Mouse (Mus musculus): Measurements from ENCODE around the gene Ptgr1. TPM values are rescaled to one million over a fixed set of nuclear protein-coding genes. Genes with fewer than 3 reads are reported as not detected.

Ptgr1 gene
- polyA plus RNA-seq, 1 experiment from 2014 or later, result 25.9 TPM

GRCm38 (mm10) chr4:58944695-58945094, 42.2 kb downstream of the Ptgr1 start:
- Histone ChIP-seq H3K4me1 (ENCODE audit: control insufficient read depth, insufficient read depth, low read length) (peaks cover 6% of the 10 kb centered on the region; the same call in 1 of the 2 replicates), H3K36me3 (ENCODE audit: control insufficient read depth, insufficient read depth, low read length) (no peaks in the 10 kb centered on the region), H3K9me3 (ENCODE audit: control insufficient read depth, low read length) (no peaks in the 10 kb centered on the region), H3K9ac (ENCODE audit: low read length) (no peak overlapping the region), H3K27ac (replicated peaks; ENCODE audit: low read depth, low read length) (no peak overlapping the region), H3K4me3 (ENCODE audit: low read depth, low read length) (no peak overlapping the region), H3K27me3 (ENCODE audit: control insufficient read depth, insufficient read depth, low read length) (no peaks in the 10 kb centered on the region), H3K4me2 (ENCODE audit: low read depth, severe bottlenecking) (peak overlapping the region; percentile 77; the same call in 1 of the 2 replicates)
- DNase-seq (ENCODE audit: low spot score) (no peak), ATAC-seq (ENCODE audit: insufficient number of reproducible peaks, low FRiP score, low TSS enrichment, low read depth) (no peak)
- 62% methylated on average over 5 of the region's 5 CpGs for WGBS

GRCm38 (mm10) chr4:58944206-58944553, 42.7 kb downstream of the Ptgr1 start:
- DNase-seq (ENCODE audit: low spot score), result no peak
- H3K4me1 ChIP-seq (ENCODE audit: control insufficient read depth, insufficient read depth, low read length), result peaks cover 6% of the 10 kb centered on the region; the same call in 1 of the 2 replicates
- ATAC-seq (ENCODE audit: insufficient number of reproducible peaks, low FRiP score, low TSS enrichment, low read depth), result no peak
- no peak overlapping the region for H3K27ac ChIP-seq (replicated peaks; ENCODE audit: low read depth, low read length)
- H3K36me3 ChIP-seq (ENCODE audit: control insufficient read depth, insufficient read depth, low read length), result no peaks in the 10 kb centered on the region
- no peaks in the 10 kb centered on the region for H3K9me3 ChIP-seq (ENCODE audit: control insufficient read depth, low read length)
- H3K4me2 ChIP-seq (ENCODE audit: low read depth, severe bottlenecking), result peak overlapping the region; percentile 77
- H3K9ac ChIP-seq (ENCODE audit: low read length), result no peak overlapping the region
- H3K27me3 ChIP-seq (ENCODE audit: control insufficient read depth, insufficient read depth, low read length), result no peaks in the 10 kb centered on the region
- H3K4me3 ChIP-seq (ENCODE audit: low read depth, low read length), result peak overlapping the region; percentile 70
- WGBS, result 18% methylated on average over 6 of the region's 6 CpGs

- peak within 1 kb of the TSS; percentile 77 for H3K4me2 ChIP-seq (ENCODE audit: low read depth, severe bottlenecking)
- peak; percentile 62; the same call in 1 of the 2 replicates for ATAC-seq (ENCODE audit: insufficient number of reproducible peaks, low FRiP score, low TSS enrichment, low read depth)
- no peaks in the 10 kb centered on the region for H3K9me3 ChIP-seq (ENCODE audit: control insufficient read depth, low read length)
- peak within 1 kb of the TSS; percentile 81 for H3K9ac ChIP-seq (ENCODE audit: low read length)
- 1% methylated on average over 50 of the region's 50 CpGs for WGBS
- H3K27ac ChIP-seq (replicated peaks; ENCODE audit: low read depth, low read length), result no peak within 1 kb of the TSS
- no peaks in the 10 kb centered on the region for H3K36me3 ChIP-seq (ENCODE audit: control insufficient read depth, insufficient read depth, low read length)
- H3K4me3 ChIP-seq (ENCODE audit: low read depth, low read length), result peak within 1 kb of the TSS; percentile 70
- peaks cover 6% of the 10 kb centered on the region; the same call in 1 of the 2 replicates for H3K4me1 ChIP-seq (ENCODE audit: control insufficient read depth, insufficient read depth, low read length)
- DNase-seq (ENCODE audit: low spot score), result peak; percentile 95
- no peaks in the 10 kb centered on the region for H3K27me3 ChIP-seq (ENCODE audit: control insufficient read depth, insufficient read depth, low read length)
These were observed 43.3 kb downstream of the Ptgr1 start, which contains the start of gene Zkscan16 for GRCm38 (mm10) chr4:58943420-58944205. Zkscan16 (plus strand) TSS chr4:58943628.

- Histone ChIP-seq H3K4me3 (ENCODE audit: low read depth, low read length) (no peak overlapping the region), H3K27me3 (ENCODE audit: control insufficient read depth, insufficient read depth, low read length) (no peaks in the 10 kb centered on the region), H3K4me2 (ENCODE audit: low read depth, severe bottlenecking) (peak overlapping the region; percentile 77), H3K9ac (ENCODE audit: low read length) (peak overlapping the region; percentile 81; the same call in 1 of the 2 replicates), H3K36me3 (ENCODE audit: control insufficient read depth, insufficient read depth, low read length) (no peaks in the 10 kb centered on the region), H3K27ac (replicated peaks; ENCODE audit: low read depth, low read length) (no peak overlapping the region), H3K4me1 (ENCODE audit: control insufficient read depth, insufficient read depth, low read length) (peaks cover 6% of the 10 kb centered on the region; the same call in 1 of the 2 replicates), H3K9me3 (ENCODE audit: control insufficient read depth, low read length) (no peaks in the 10 kb centered on the region)
- no peak for DNase-seq (ENCODE audit: low spot score)
- WGBS, result 78% methylated on average over 4 of the region's 4 CpGs
- no peak for ATAC-seq (ENCODE audit: insufficient number of reproducible peaks, low FRiP score, low TSS enrichment, low read depth)
These were observed 44.0 kb downstream of the Ptgr1 start for GRCm38 (mm10) chr4:58942942-58943341.

GRCm38 (mm10) chr4:58941638-58942037, 45.3 kb downstream of the Ptgr1 start:
- H3K9me3 ChIP-seq (ENCODE audit: control insufficient read depth, low read length), result no peaks in the 10 kb centered on the region
- ATAC-seq (ENCODE audit: insufficient number of reproducible peaks, low FRiP score, low TSS enrichment, low read depth) (no peak), DNase-seq (ENCODE audit: low spot score) (no peak)
- no peak overlapping the region for H3K4me2 ChIP-seq (ENCODE audit: low read depth, severe bottlenecking)
- no peaks in the 10 kb centered on the region for H3K36me3 ChIP-seq (ENCODE audit: control insufficient read depth, insufficient read depth, low read length)
- no peak overlapping the region for H3K4me3 ChIP-seq (ENCODE audit: low read depth, low read length)
- H3K27ac ChIP-seq (replicated peaks; ENCODE audit: low read depth, low read length), result no peak overlapping the region
- H3K4me1 ChIP-seq (ENCODE audit: control insufficient read depth, insufficient read depth, low read length), result peaks cover 6% of the 10 kb centered on the region; the same call in 1 of the 2 replicates
- no peaks in the 10 kb centered on the region for H3K27me3 ChIP-seq (ENCODE audit: control insufficient read depth, insufficient read depth, low read length)
- H3K9ac ChIP-seq (ENCODE audit: low read length), result no peak overlapping the region

- Histone ChIP-seq H3K4me2 (ENCODE audit: low read depth, severe bottlenecking) (no peak overlapping the region), H3K4me1 (ENCODE audit: control insufficient read depth, insufficient read depth, low read length) (no peaks in the 10 kb centered on the region), H3K36me3 (ENCODE audit: control insufficient read depth, insufficient read depth, low read length) (no peaks in the 10 kb centered on the region), H3K4me3 (ENCODE audit: low read depth, low read length) (no peak overlapping the region), H3K9me3 (ENCODE audit: control insufficient read depth, low read length) (no peaks in the 10 kb centered on the region), H3K27me3 (ENCODE audit: control insufficient read depth, insufficient read depth, low read length) (no peaks in the 10 kb centered on the region), H3K27ac (replicated peaks; ENCODE audit: low read depth, low read length) (no peak overlapping the region), H3K9ac (ENCODE audit: low read length) (no peak overlapping the region)
- WGBS, result 80% methylated on average over 3 of the region's 3 CpGs
- DNase-seq (ENCODE audit: low spot score) (no peak), ATAC-seq (ENCODE audit: insufficient number of reproducible peaks, low FRiP score, low TSS enrichment, low read depth) (no peak)
These were observed 51.1 kb downstream of the Ptgr1 start for GRCm38 (mm10) chr4:58935846-58936245.

GRCm38 (mm10) chr4:58934746-58935476, 52.0 kb downstream of the Ptgr1 start:
- no peak overlapping the region for H3K4me2 ChIP-seq (ENCODE audit: low read depth, severe bottlenecking)
- WGBS, result 49% methylated on average over 15 of the region's 15 CpGs
- no peak for ATAC-seq (ENCODE audit: insufficient number of reproducible peaks, low FRiP score, low TSS enrichment, low read depth)
- no peaks in the 10 kb centered on the region for H3K9me3 ChIP-seq (ENCODE audit: control insufficient read depth, low read length)
- no peak overlapping the region for H3K27ac ChIP-seq (replicated peaks; ENCODE audit: low read depth, low read length)
- no peak for DNase-seq (ENCODE audit: low spot score)
- H3K4me1 ChIP-seq (ENCODE audit: control insufficient read depth, insufficient read depth, low read length), result no peaks in the 10 kb centered on the region
- H3K27me3 ChIP-seq (ENCODE audit: control insufficient read depth, insufficient read depth, low read length), result no peaks in the 10 kb centered on the region
- no peak overlapping the region for H3K4me3 ChIP-seq (ENCODE audit: low read depth, low read length)
- H3K9ac ChIP-seq (ENCODE audit: low read length), result no peak overlapping the region
- H3K36me3 ChIP-seq (ENCODE audit: control insufficient read depth, insufficient read depth, low read length), result no peaks in the 10 kb centered on the region

GRCm38 (mm10) chr4:58934308-58934707, 52.6 kb downstream of the Ptgr1 start:
- WGBS, result 80% methylated on average over 4 of the region's 4 CpGs
- Histone ChIP-seq H3K4me3 (ENCODE audit: low read depth, low read length) (no peak overlapping the region), H3K27me3 (ENCODE audit: control insufficient read depth, insufficient read depth, low read length) (no peaks in the 10 kb centered on the region), H3K36me3 (ENCODE audit: control insufficient read depth, insufficient read depth, low read length) (no peaks in the 10 kb centered on the region), H3K9ac (ENCODE audit: low read length) (no peak overlapping the region), H3K9me3 (ENCODE audit: control insufficient read depth, low read length) (no peaks in the 10 kb centered on the region), H3K4me1 (ENCODE audit: control insufficient read depth, insufficient read depth, low read length) (no peaks in the 10 kb centered on the region), H3K27ac (replicated peaks; ENCODE audit: low read depth, low read length) (no peak overlapping the region), H3K4me2 (ENCODE audit: low read depth, severe bottlenecking) (no peak overlapping the region)
- no peak for ATAC-seq (ENCODE audit: insufficient number of reproducible peaks, low FRiP score, low TSS enrichment, low read depth)
- no peak for DNase-seq (ENCODE audit: low spot score)

Data from limb, embryonic 11.5 days (tissue).